Mouse (Mus musculus) testis, adult 2 months (tissue): ENCODE data around the gene Ggt5.

Source experiments
- CTCF ChIP-seq: fragments of 200-500 bp; IDR thresholded peaks from 2 replicates; pipeline ENCODE4 v1.5.1; 2012; ENCODE audit warnings: low read depth, mild to moderate bottlenecking, inconsistent platforms, low read length, moderate library complexity; ENCODE audit not compliant: control insufficient read depth, insufficient read depth, insufficient replicate concordance
- POLR2A ChIP-seq: fragments of 200-500 bp; IDR thresholded peaks from 2 replicates; pipeline ENCODE4 v1.6.1; 2012; ENCODE audit warnings: low read depth, mild to moderate bottlenecking, inconsistent platforms, low read length, moderate library complexity; ENCODE audit not compliant: control insufficient read depth

GRCm38 (mm10) chr10:75654053-75654452 is 64.9 kb downstream of the Ggt5 start:
- TF ChIP-seq CTCF (no peak), POLR2A (no peak)
